Mouse (Mus musculus) midbrain, embryonic 11.5 days (tissue): Measurements from ENCODE around the gene Olfr907. TPM values are rescaled to one million over a fixed set of nuclear protein-coding genes. Genes with fewer than 3 reads are reported as not detected.

ENCODE experiments used
- polyA plus RNA-seq: library from polyadenylated mRNA; unstranded; fragments of >200 nt; fragmentation: Nextera tagmentation; extraction: Ambion mirVana; gene quantifications from 2 replicates; pipeline ENCODE4 v1.2.1, GENCODE M21; 2014

Olfr907 gene
- polyA plus RNA-seq, 1 experiment from 2014 or later: not detected

Other genes starting within 250 kb of the Olfr907 start
- not detected in 2 replicates for gene Olfr143, start 243.0 kb upstream of the Olfr907 start, polyA plus RNA-seq
- gene Olfr895, start 227.9 kb upstream of the Olfr907 start, polyA plus RNA-seq: not detected in 2 replicates
- not detected in 2 replicates for gene Olfr896-ps1, start 204.7 kb upstream of the Olfr907 start, polyA plus RNA-seq
- gene Olfr25, start 166.7 kb upstream of the Olfr907 start, polyA plus RNA-seq: not detected in 2 replicates
- not detected in 2 replicates for gene Olfr898, start 147.4 kb upstream of the Olfr907 start, polyA plus RNA-seq
- gene Olfr250, start 128.9 kb upstream of the Olfr907 start, polyA plus RNA-seq: not detected in 2 replicates
- gene Olfr251, start 118.7 kb upstream of the Olfr907 start, polyA plus RNA-seq: not detected in 2 replicates
- not detected in 2 replicates for gene Olfr147, start 94.1 kb upstream of the Olfr907 start, polyA plus RNA-seq
- gene Olfr901, start 66.3 kb upstream of the Olfr907 start, polyA plus RNA-seq: not detected in 2 replicates
- gene Olfr902, start 48.1 kb upstream of the Olfr907 start, polyA plus RNA-seq: not detected in 2 replicates
- not detected in 2 replicates for gene Olfr904, start 32.7 kb upstream of the Olfr907 start, polyA plus RNA-seq
- not detected in 2 replicates for gene Olfr905, start 24.7 kb upstream of the Olfr907 start, polyA plus RNA-seq
- not detected in 2 replicates for gene Olfr906, start 8.7 kb upstream of the Olfr907 start, polyA plus RNA-seq
- gene Olfr911-ps1, start 25.8 kb downstream of the Olfr907 start, polyA plus RNA-seq: not detected in 2 replicates
- gene Olfr910, start 42.0 kb downstream of the Olfr907 start, polyA plus RNA-seq: not detected in 2 replicates
- gene Olfr912, start 84.4 kb downstream of the Olfr907 start, polyA plus RNA-seq: not detected in 2 replicates
- gene Olfr913, start 97.0 kb downstream of the Olfr907 start, polyA plus RNA-seq: not detected in 2 replicates
- not detected in 2 replicates for gene Olfr914, start 109.3 kb downstream of the Olfr907 start, polyA plus RNA-seq
- gene Olfr916, start 164.1 kb downstream of the Olfr907 start, polyA plus RNA-seq: not detected in 2 replicates
- gene Olfr917, start 170.0 kb downstream of the Olfr907 start, polyA plus RNA-seq: not detected in 2 replicates
- gene Olfr918, start 178.8 kb downstream of the Olfr907 start, polyA plus RNA-seq: not detected in 2 replicates
- gene Olfr919, start 207.9 kb downstream of the Olfr907 start, polyA plus RNA-seq: not detected in 2 replicates
- 8.2 and 10.6 TPM in 2 replicates for gene Vwa5a, start 222.5 kb downstream of the Olfr907 start, polyA plus RNA-seq